Mouse (Mus musculus) thymus, postnatal 0 days (tissue): ENCODE data around the gene Khdc3. TPM values are rescaled to one million over a fixed set of nuclear protein-coding genes. Genes with fewer than 3 reads are reported as not detected.
"Not testable (repeated sequence)": the region's sequence is repeated elsewhere in the genome, so short reads cannot be mapped to it uniquely, and the experiment has no call there.

Experiments
- DNase-seq: peaks from one replicate; pipeline ENCODE4 v3.0.0-alpha.2; 2015; ENCODE audit warnings: low spot score
- polyA plus RNA-seq: library from polyadenylated mRNA; unstranded; fragments of >200 nt; fragmentation: Nextera tagmentation; extraction: Ambion mirVana; gene quantifications from 2 replicates; pipeline ENCODE4 v1.2.1, GENCODE M21; 2015

Gene Khdc3
- polyA plus RNA-seq, 1 experiment from 2014 or later = 0.64 TPM

- no peak for DNase-seq
Observed at GRCm38 (mm10) chr9:73097898-73098297, 3.7 kb upstream of the Khdc3 start.

DNA sequence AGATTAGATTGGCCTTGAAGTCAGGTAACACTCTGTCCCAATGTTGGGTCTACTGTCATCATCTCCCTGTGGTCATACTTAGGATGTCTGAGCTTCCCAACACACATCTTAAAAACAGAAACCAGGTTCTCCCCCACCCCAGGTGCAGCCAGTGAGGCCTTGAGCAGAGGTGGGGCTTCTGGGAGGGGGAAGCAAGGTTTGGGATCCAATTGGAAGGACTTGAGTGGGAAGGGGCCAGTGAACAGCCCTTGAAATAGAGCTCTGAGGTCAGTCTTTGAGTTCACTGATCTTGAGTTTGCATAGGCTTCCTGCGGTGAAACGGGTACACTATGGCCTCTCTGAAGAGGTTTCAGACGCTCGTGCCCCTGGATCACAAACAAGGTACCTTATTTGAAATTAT lies 545 bp downstream of the Khdc3 start, which contains the start of gene Gm20509:
Gene Gm20509, plus strand, starts transcription at position 290 of the 400 bp plus-strand sequence.
- no peak for DNase-seq

- no peak for DNase-seq
Observed at GRCm38 (mm10) chr9:73103159-73103879, 1.7 kb downstream of the Khdc3 start.

GRCm38 (mm10) chr9:73103880-73104198 lies 2.2 kb downstream of the Khdc3 start:
- DNase-seq = no peak

GRCm38 (mm10) chr9:73105141-73105540 lies 3.5 kb downstream of the Khdc3 start:
- DNase-seq = no peak

DNA sequence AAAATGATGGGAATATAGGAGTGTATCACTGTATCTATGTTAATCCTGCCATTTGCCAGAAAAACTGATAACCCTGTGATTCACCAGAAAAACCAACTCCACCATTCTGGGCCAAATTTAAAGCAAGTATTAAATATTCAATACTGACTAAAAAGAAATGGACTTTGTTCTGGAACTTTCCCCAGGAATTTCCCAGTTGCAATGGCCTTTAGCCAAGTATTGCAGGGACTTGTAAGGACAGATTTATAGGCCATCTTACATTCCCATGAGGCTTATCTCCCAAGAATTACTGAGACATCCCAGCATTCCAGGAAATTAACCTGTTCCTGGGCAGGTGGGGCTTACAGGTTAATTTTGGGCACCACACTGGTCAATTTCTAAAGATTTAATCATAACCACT lies 4.1 kb downstream of the Khdc3 start:
- DNase-seq = no peak

GRCm38 (mm10) chr9:73112919-73113906 lies 11.6 kb downstream of the Khdc3 start, which contains the start of gene Rsl24d1:
Rsl24d1 (plus strand) TSS chr9:73113426.
- peak; percentile 90 for DNase-seq

DNA sequence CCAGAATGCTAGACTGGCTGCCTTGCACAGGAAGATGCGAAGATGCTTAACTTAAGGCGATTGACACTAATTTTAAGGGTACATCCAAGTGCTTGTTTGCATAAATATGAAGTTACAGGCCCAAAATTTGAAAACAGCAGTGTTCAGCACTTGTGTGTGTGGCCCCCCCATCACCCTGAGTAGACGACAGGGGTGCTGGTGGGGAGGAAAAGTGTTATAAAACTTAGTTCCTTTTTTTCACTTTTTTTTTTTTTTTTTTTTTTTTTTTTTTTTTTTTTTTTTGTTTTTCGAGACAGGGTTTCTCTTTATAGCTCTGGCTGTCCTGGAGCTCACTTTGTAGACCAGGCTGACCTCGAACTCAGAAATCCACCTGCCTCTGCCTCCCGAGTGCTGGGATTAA lies 15.1 kb downstream of the Khdc3 start:
- not testable (repeated sequence) for DNase-seq

GRCm38 (mm10) chr9:73118012-73118411 lies 16.4 kb downstream of the Khdc3 start:
- DNase-seq = no peak

- DNase-seq = peak; percentile 31
Observed at GRCm38 (mm10) chr9:73121735-73122134, 20.1 kb downstream of the Khdc3 start.

- DNase-seq = no peak
Observed at GRCm38 (mm10) chr9:73125043-73125570, 23.5 kb downstream of the Khdc3 start.

DNA sequence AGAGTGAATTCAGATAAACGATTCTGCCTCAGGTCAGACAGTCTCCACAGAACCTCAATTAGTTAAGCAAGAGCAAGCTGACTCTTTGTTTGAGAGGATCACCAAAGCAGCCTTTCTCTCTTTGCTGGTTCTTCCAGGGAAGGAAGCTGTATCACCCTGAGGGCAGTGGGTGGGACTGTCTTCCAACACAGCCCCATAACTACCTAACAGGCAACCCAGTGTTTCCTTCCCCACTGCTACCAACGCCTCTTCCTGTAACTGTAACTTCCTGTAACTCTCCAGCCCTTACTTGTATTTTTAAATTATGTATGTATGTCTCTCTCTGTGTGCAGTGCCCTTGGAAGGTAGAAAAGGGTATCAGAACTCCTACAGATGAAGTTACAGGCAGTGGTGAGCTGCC lies 25.8 kb downstream of the Khdc3 start:
- DNase-seq = no peak

GRCm38 (mm10) chr9:73129875-73130274 lies 28.2 kb downstream of the Khdc3 start:
- no peak for DNase-seq

DNA sequence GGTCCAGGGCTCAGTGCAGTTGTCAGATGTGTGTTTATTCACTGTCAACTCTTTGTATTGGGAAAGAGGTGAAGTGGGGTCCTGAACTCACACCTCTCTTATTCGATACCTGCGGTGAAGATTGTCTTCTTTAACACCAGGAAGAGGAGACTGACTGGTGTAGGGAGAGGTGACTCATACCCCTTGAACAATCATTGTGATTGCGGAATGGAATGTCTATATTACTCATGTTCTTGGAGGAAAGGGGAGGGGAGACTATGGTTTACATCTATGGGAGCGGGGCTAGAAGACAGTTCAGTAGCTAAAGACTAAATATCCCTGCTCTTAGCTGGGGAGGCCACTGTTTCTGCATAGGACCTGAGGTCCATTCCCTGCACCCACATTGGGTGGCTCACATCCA lies 28.9 kb downstream of the Khdc3 start:
- DNase-seq = no peak

GRCm38 (mm10) chr9:73137341-73137886 lies 35.8 kb downstream of the Khdc3 start:
- no peak for DNase-seq

Other genes starting within 250 kb of the Khdc3 start
- gene Pygo1, start 176.2 kb upstream of the Khdc3 start, polyA plus RNA-seq = 0.66 and 0.75 TPM in 2 replicates
- gene Dyx1c1, start 143.1 kb upstream of the Khdc3 start, polyA plus RNA-seq = 0.79 and 1.4 TPM in 2 replicates
- gene Gm44503, start 143.0 kb upstream of the Khdc3 start, polyA plus RNA-seq = not detected in 2 replicates
- gene Ccpg1os, start 116.5 kb upstream of the Khdc3 start, polyA plus RNA-seq = 13.3 and 18.4 TPM in 2 replicates
- gene Ccpg1, start 116.4 kb upstream of the Khdc3 start, polyA plus RNA-seq = 34.7 and 36.1 TPM in 2 replicates
- gene Pigb, start 61.5 kb upstream of the Khdc3 start, polyA plus RNA-seq = 6.3 and 6.9 TPM in 2 replicates
- 41.8 and 43.9 TPM in 2 replicates for gene Rab27a, start 57.0 kb upstream of the Khdc3 start, polyA plus RNA-seq
- gene Gm20509, start 634 bp downstream of the Khdc3 start, polyA plus RNA-seq = not detected in 2 replicates
- 159 and 161 TPM in 2 replicates for gene Rsl24d1, start 11.6 kb downstream of the Khdc3 start, polyA plus RNA-seq